Mouse (Mus musculus) telencephalon, adult 2 months (tissue): ENCODE results near the gene Tmem53.

Experiments
- DNase-seq: peaks from one replicate; pipeline ENCODE4 v3.0.0-alpha.2; 2011; ENCODE audit warnings: low read depth, low spot score

The Tmem53 gene

GRCm38 (mm10) chr4:117281090-117281845 is 29.5 kb downstream of the Tmem53 start:
- no peak for DNase-seq

- no peak for DNase-seq
Observed at GRCm38 (mm10) chr4:117283271-117284191, 31.8 kb downstream of the Tmem53 start.

- no peak for DNase-seq
Observed at GRCm38 (mm10) chr4:117284363-117284762, 32.6 kb downstream of the Tmem53 start.

- DNase-seq, result no peak
Observed at GRCm38 (mm10) chr4:117288277-117288926, 36.7 kb downstream of the Tmem53 start.

- DNase-seq, result no peak
Observed at GRCm38 (mm10) chr4:117288927-117289801, 37.4 kb downstream of the Tmem53 start.

GRCm38 (mm10) chr4:117291696-117292095 is 39.9 kb downstream of the Tmem53 start:
- DNase-seq, result no peak

GRCm38 (mm10) chr4:117296849-117297593 is 45.3 kb downstream of the Tmem53 start:
- no peak for DNase-seq

- no peak for DNase-seq
Observed at GRCm38 (mm10) chr4:117297819-117298218, 46.1 kb downstream of the Tmem53 start.

- no peak for DNase-seq
Observed at GRCm38 (mm10) chr4:117299921-117300320, 48.2 kb downstream of the Tmem53 start.

- DNase-seq, result no peak
Observed at GRCm38 (mm10) chr4:117302027-117302806, 50.5 kb downstream of the Tmem53 start.

- no peak for DNase-seq
Observed at GRCm38 (mm10) chr4:117303581-117304238, 52.0 kb downstream of the Tmem53 start.

- DNase-seq, result no peak
Observed at GRCm38 (mm10) chr4:117304239-117305025, 52.7 kb downstream of the Tmem53 start.

- no peak for DNase-seq
Observed at GRCm38 (mm10) chr4:117305461-117305860, 53.7 kb downstream of the Tmem53 start.

- no peak for DNase-seq
Observed at GRCm38 (mm10) chr4:117307270-117307669, 55.5 kb downstream of the Tmem53 start.

- no peak for DNase-seq
Observed at GRCm38 (mm10) chr4:117309427-117309826, 57.7 kb downstream of the Tmem53 start.

- no peak for DNase-seq
Observed at GRCm38 (mm10) chr4:117311891-117312290, 60.1 kb downstream of the Tmem53 start.

- DNase-seq, result no peak
Observed at GRCm38 (mm10) chr4:117312416-117313084, 60.8 kb downstream of the Tmem53 start.

- DNase-seq, result no peak
Observed at GRCm38 (mm10) chr4:117313085-117313424, 61.3 kb downstream of the Tmem53 start.
